Mouse (Mus musculus) liver, embryonic 14.5 days (tissue): ENCODE data around the gene Tcn2. TPM values are rescaled to one million over a fixed set of nuclear protein-coding genes. Genes with fewer than 3 reads are reported as not detected.

Experiments
- ATAC-seq: fragments of 200-750 bp; cut with Nextera tagmentation; 2 replicates; pipeline ENCODE4 v1.8.0; 2017; ENCODE audit warnings: moderate number of reproducible peaks, mild to moderate bottlenecking, moderate library complexity; ENCODE audit not compliant: insufficient read depth
- DNase-seq, 3 experiments: peaks; one replicate each; pipeline ENCODE4 v3.0.0-alpha.2; 2012 to 2013; ENCODE audit warnings: low read depth in 3 of 3, low spot score in 3 of 3
- H3K27ac ChIP-seq: fragments of 300-500 bp; sonication (generic); 2 replicates; pipeline ENCODE4 v1.5.1; 2014; ENCODE audit warnings: moderate library complexity, mild to moderate bottlenecking, control low read depth, inconsistent platforms
- H3K27me3 ChIP-seq: fragments of 300-500 bp; sonication (generic); 2 replicates; pipeline ENCODE4 v1.6.1; 2014; ENCODE audit warnings: mild to moderate bottlenecking, low read length, moderate library complexity; ENCODE audit not compliant: control insufficient read depth, insufficient read depth
- H3K36me3 ChIP-seq: fragments of 300-500 bp; sonication (generic); replicated peaks from 2 replicates; pipeline ENCODE4 v1.6.1; 2014; ENCODE audit warnings: low read depth; ENCODE audit not compliant: control insufficient read depth, insufficient read depth
- H3K4me1 ChIP-seq, 2 experiments: fragments of 200-500 bp in 1 of 2; fragments of 300-500 bp in 1 of 2; sonication (generic) in 1 of 2; replicated peaks; 2 replicates each; pipeline ENCODE4 v1.6.1; 2012 to 2014; ENCODE audit warnings: antibody characterized with exemption in 1 of 2, inconsistent platforms in 1 of 2, low read length in 1 of 2; ENCODE audit not compliant: control insufficient read depth in 2 of 2, insufficient read depth in 2 of 2
- H3K4me2 ChIP-seq: fragments of 300-500 bp; sonication (generic); 2 replicates; pipeline ENCODE4 v1.6.1; 2014; ENCODE audit warnings: low read depth, mild to moderate bottlenecking, control low read depth, moderate library complexity
- H3K4me3 ChIP-seq, 2 experiments: fragments of 200-500 bp in 1 of 2; fragments of 300-500 bp in 1 of 2; sonication (generic) in 1 of 2; 2 replicates each; pipeline ENCODE4 v1.5.1; 2012 to 2014; ENCODE audit warnings: low read depth in 2 of 2, low read length in 2 of 2, mild to moderate bottlenecking in 2 of 2, control low read depth in 1 of 2, inconsistent platforms in 1 of 2, moderate library complexity in 1 of 2; ENCODE audit not compliant: insufficient read depth in 1 of 2
- H3K9ac ChIP-seq: fragments of 300-500 bp; sonication (generic); replicated peaks from 2 replicates; pipeline ENCODE4 v1.6.1; 2014; ENCODE audit warnings: mild to moderate bottlenecking, control low read depth, moderate library complexity
- H3K9me3 ChIP-seq: fragments of 300-500 bp; sonication (generic); 2 replicates; pipeline ENCODE4 v1.6.1; 2016; ENCODE audit warnings: low read length, mixed read lengths; ENCODE audit not compliant: control insufficient read depth
- CTCF ChIP-seq: IDR thresholded peaks from 2 replicates; pipeline ENCODE4 v1.5.1; 2016; ENCODE audit warnings: antibody characterized with exemption, low read depth, control low read depth
- EP300 ChIP-seq: IDR thresholded peaks from 2 replicates; pipeline ENCODE4 v1.6.1; 2016; ENCODE audit warnings: antibody characterized with exemption, low read depth
- WGBS: fragments of 180-500 bp; shearing (Covaris S2); extraction: QIAGEN DNeasy Blood & Tissue Kit; methylation state at CpG from one replicate; pipeline ENCODE4 v1.1.7; 2014; ENCODE audit not compliant: insufficient replicate concordance; 5-methylcytosine and 5-hydroxymethylcytosine counted together
- polyA plus RNA-seq, 2 experiments: library from polyadenylated mRNA; depleted of rRNA in 1 of 2; stranded (reverse) in 1 of 2; unstranded in 1 of 2; fragments of >200 nt; fragmentation: Nextera tagmentation in 1 of 2; extraction: Ambion mirVana in 1 of 2; gene quantifications; 2 replicates each; pipeline versions ENCODE4 v1.2.1 to v1.2.3; 2012 to 2014

Tcn2 gene
- polyA plus RNA-seq, 2 experiments, result 14.6 to 16.3 TPM

DNA sequence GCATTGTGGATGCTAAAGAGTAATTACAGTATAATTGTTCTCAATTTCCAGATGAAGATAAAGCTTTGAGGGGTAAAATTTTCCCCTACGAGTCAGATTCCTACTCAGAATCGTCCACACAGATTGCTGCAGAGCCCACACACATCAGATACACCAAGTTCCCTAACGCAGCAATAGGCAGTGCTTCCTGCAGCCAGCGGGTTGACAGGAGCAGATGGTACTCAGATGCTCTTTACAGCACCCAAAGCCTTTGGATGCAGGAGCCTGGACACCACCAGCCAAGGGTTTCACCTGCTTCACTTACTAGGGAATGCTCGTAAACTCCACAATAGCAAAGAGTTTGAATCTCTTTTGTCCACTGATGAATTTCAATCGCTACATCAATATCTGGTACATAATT is 55.5 kb downstream of the Tcn2 start:
- 54% methylated on average over 6 of the region's 6 CpGs for WGBS
- H3K9ac ChIP-seq, result no peak overlapping the region
- no peaks in the 10 kb centered on the region for H3K4me1 ChIP-seq
- no peak overlapping the region for H3K4me3 ChIP-seq
- H3K36me3 ChIP-seq, result no peaks in the 10 kb centered on the region
- H3K27me3 ChIP-seq, result no peaks in the 10 kb centered on the region
- H3K27ac ChIP-seq, result no peak overlapping the region
- DNase-seq, result no peak
- TF ChIP-seq CTCF (no peak), EP300 (no peak)
- no peak for ATAC-seq
- H3K4me2 ChIP-seq, result no peak overlapping the region
- no peaks in the 10 kb centered on the region for H3K9me3 ChIP-seq

Other genes with a start within 250 kb of the Tcn2 start
- 0.03 and 0.40 TPM in 2 replicates for gene Osbp2, start 68.3 kb downstream of the Tcn2 start, polyA plus RNA-seq (2012; rRNA removed)
- gene Osbp2, start 68.3 kb downstream of the Tcn2 start, polyA plus RNA-seq (2014; fragmentation: Nextera tagmentation; extraction: Ambion mirVana), result 0.05 and 0.18 TPM in 2 replicates
- 0.02 and 0.06 TPM in 2 replicates for gene 4921536K21Rik, start 37.1 kb downstream of the Tcn2 start, polyA plus RNA-seq (2012; rRNA removed)
- not detected in 2 replicates for gene 4921536K21Rik, start 37.1 kb downstream of the Tcn2 start, polyA plus RNA-seq (2014; fragmentation: Nextera tagmentation; extraction: Ambion mirVana)
- gene Dusp18, start 36.9 kb downstream of the Tcn2 start, polyA plus RNA-seq (2012; rRNA removed), result 0.15 and 0.16 TPM in 2 replicates
- gene Dusp18, start 36.9 kb downstream of the Tcn2 start, polyA plus RNA-seq (2014; fragmentation: Nextera tagmentation; extraction: Ambion mirVana), result 0.20 and 0.27 TPM in 2 replicates
- 0.22 and 0.31 TPM in 2 replicates for gene Slc35e4, start 17.5 kb downstream of the Tcn2 start, polyA plus RNA-seq (2012; rRNA removed)
- 0.33 and 0.37 TPM in 2 replicates for gene Slc35e4, start 17.5 kb downstream of the Tcn2 start, polyA plus RNA-seq (2014; fragmentation: Nextera tagmentation; extraction: Ambion mirVana)
- gene Pes1, start 31.8 kb upstream of the Tcn2 start, polyA plus RNA-seq (2012; rRNA removed), result 29.4 and 35.4 TPM in 2 replicates
- gene Pes1, start 31.8 kb upstream of the Tcn2 start, polyA plus RNA-seq (2014; fragmentation: Nextera tagmentation; extraction: Ambion mirVana), result 33.1 and 34.2 TPM in 2 replicates
- not detected in 2 replicates for gene 4930556J24Rik, start 44.6 kb upstream of the Tcn2 start, polyA plus RNA-seq (2012; rRNA removed)
- not detected in 2 replicates for gene 4930556J24Rik, start 44.6 kb upstream of the Tcn2 start, polyA plus RNA-seq (2014; fragmentation: Nextera tagmentation; extraction: Ambion mirVana)
- gene Gal3st1, start 51.5 kb upstream of the Tcn2 start, polyA plus RNA-seq (2012; rRNA removed), result 0.87 and 1.5 TPM in 2 replicates
- 0.65 and 1.00 TPM in 2 replicates for gene Gal3st1, start 51.5 kb upstream of the Tcn2 start, polyA plus RNA-seq (2014; fragmentation: Nextera tagmentation; extraction: Ambion mirVana)
- gene Sec14l4, start 99.3 kb upstream of the Tcn2 start, polyA plus RNA-seq (2012; rRNA removed), result 0.93 and 1.1 TPM in 2 replicates
- 1.6 and 2.1 TPM in 2 replicates for gene Sec14l4, start 99.3 kb upstream of the Tcn2 start, polyA plus RNA-seq (2014; fragmentation: Nextera tagmentation; extraction: Ambion mirVana)
- gene Sec14l3, start 132.7 kb upstream of the Tcn2 start, polyA plus RNA-seq (2012; rRNA removed), result not detected in 2 replicates
- gene Sec14l3, start 132.7 kb upstream of the Tcn2 start, polyA plus RNA-seq (2014; fragmentation: Nextera tagmentation; extraction: Ambion mirVana), result not detected in 2 replicates
- 13.3 and 16.7 TPM in 2 replicates for gene Mtfp1, start 163.3 kb upstream of the Tcn2 start, polyA plus RNA-seq (2012; rRNA removed)
- 20.6 and 22.5 TPM in 2 replicates for gene Mtfp1, start 163.3 kb upstream of the Tcn2 start, polyA plus RNA-seq (2014; fragmentation: Nextera tagmentation; extraction: Ambion mirVana)
- 6.9 and 9.5 TPM in 2 replicates for gene Sec14l2, start 191.3 kb upstream of the Tcn2 start, polyA plus RNA-seq (2012; rRNA removed)
- 4.5 and 6.0 TPM in 2 replicates for gene Sec14l2, start 191.3 kb upstream of the Tcn2 start, polyA plus RNA-seq (2014; fragmentation: Nextera tagmentation; extraction: Ambion mirVana)
- 4.8 and 5.1 TPM in 2 replicates for gene Rnf215, start 203.0 kb upstream of the Tcn2 start, polyA plus RNA-seq (2012; rRNA removed)
- gene Rnf215, start 203.0 kb upstream of the Tcn2 start, polyA plus RNA-seq (2014; fragmentation: Nextera tagmentation; extraction: Ambion mirVana), result 4.3 and 6.2 TPM in 2 replicates
- gene Ccdc157, start 228.1 kb upstream of the Tcn2 start, polyA plus RNA-seq (2012; rRNA removed), result 0.88 and 0.97 TPM in 2 replicates
- 0.32 and 0.47 TPM in 2 replicates for gene Ccdc157, start 228.1 kb upstream of the Tcn2 start, polyA plus RNA-seq (2014; fragmentation: Nextera tagmentation; extraction: Ambion mirVana)
- gene Sf3a1, start 228.2 kb upstream of the Tcn2 start, polyA plus RNA-seq (2012; rRNA removed), result 16.4 and 18.6 TPM in 2 replicates
- gene Sf3a1, start 228.2 kb upstream of the Tcn2 start, polyA plus RNA-seq (2014; fragmentation: Nextera tagmentation; extraction: Ambion mirVana), result 23.5 and 24.2 TPM in 2 replicates